Mouse (Mus musculus) embryonic facial prominence, embryonic 10.5 days (tissue): Measurements from ENCODE around the gene Ncln. TPM values are rescaled to one million over a fixed set of nuclear protein-coding genes. Genes with fewer than 3 reads are reported as not detected.

Source experiments
- DNase-seq: peaks from one replicate; pipeline ENCODE4 v3.0.0-alpha.2; 2017; ENCODE audit warnings: low spot score
- H3K27ac ChIP-seq: fragments of 300-500 bp; sonication (generic); replicated peaks from 2 replicates; pipeline ENCODE4 v1.5.1; 2016; ENCODE audit warnings: mild to moderate bottlenecking
- H3K27me3 ChIP-seq: fragments of 300-500 bp; sonication (generic); replicated peaks from 2 replicates; pipeline ENCODE4 v1.6.1; 2016; ENCODE audit warnings: low read depth, mild to moderate bottlenecking; ENCODE audit not compliant: poor library complexity, severe bottlenecking
- H3K36me3 ChIP-seq: fragments of 300-500 bp; sonication (generic); replicated peaks from 2 replicates; pipeline ENCODE4 v1.6.1; 2016; ENCODE audit warnings: mild to moderate bottlenecking, moderate library complexity
- H3K4me1 ChIP-seq: fragments of 300-500 bp; sonication (generic); 2 replicates; pipeline ENCODE4 v1.6.1; 2016
- H3K4me3 ChIP-seq: fragments of 300-500 bp; sonication (generic); 2 replicates; pipeline ENCODE4 v1.5.1; 2016; ENCODE audit warnings: mild to moderate bottlenecking, moderate library complexity
- H3K9me3 ChIP-seq: fragments of 300-500 bp; sonication (generic); 2 replicates; pipeline ENCODE4 v1.6.1; 2016; ENCODE audit warnings: mild to moderate bottlenecking
- WGBS: fragments of 180-500 bp; shearing (Covaris S2); methylation state at CpG from one replicate; pipeline ENCODE4 v1.1.7; 2016; 5-methylcytosine and 5-hydroxymethylcytosine counted together
- polyA plus RNA-seq: library from polyadenylated mRNA; unstranded; fragments of >200 nt; fragmentation: Nextera tagmentation; extraction: Ambion mirVana; gene quantifications from 2 replicates; pipeline ENCODE4 v1.2.1, GENCODE M21; 2016

The Ncln gene
- polyA plus RNA-seq, 1 experiment from 2014 or later = 85.2 TPM

GRCm38 (mm10) chr10:81482533-81482889, 13.7 kb downstream of the Ncln start, which contains the start of gene Celf5:
Celf5 (minus strand) TSS chr10:81482709.
- Histone ChIP-seq H3K27ac (peak within 1 kb of the TSS; percentile 44; the same call in 1 of the 2 replicates), H3K4me3 (peak within 1 kb of the TSS; percentile 59), H3K4me1 (peaks cover 20% of the 10 kb centered on the region), H3K9me3 (no peaks in the 10 kb centered on the region), H3K27me3 (peaks cover 51% of the 10 kb centered on the region), H3K36me3 (peaks cover 18% of the 10 kb centered on the region)
- DNase-seq = peak; percentile 76
- under 1% methylated on average over 36 of the region's 36 CpGs for WGBS

DNA sequence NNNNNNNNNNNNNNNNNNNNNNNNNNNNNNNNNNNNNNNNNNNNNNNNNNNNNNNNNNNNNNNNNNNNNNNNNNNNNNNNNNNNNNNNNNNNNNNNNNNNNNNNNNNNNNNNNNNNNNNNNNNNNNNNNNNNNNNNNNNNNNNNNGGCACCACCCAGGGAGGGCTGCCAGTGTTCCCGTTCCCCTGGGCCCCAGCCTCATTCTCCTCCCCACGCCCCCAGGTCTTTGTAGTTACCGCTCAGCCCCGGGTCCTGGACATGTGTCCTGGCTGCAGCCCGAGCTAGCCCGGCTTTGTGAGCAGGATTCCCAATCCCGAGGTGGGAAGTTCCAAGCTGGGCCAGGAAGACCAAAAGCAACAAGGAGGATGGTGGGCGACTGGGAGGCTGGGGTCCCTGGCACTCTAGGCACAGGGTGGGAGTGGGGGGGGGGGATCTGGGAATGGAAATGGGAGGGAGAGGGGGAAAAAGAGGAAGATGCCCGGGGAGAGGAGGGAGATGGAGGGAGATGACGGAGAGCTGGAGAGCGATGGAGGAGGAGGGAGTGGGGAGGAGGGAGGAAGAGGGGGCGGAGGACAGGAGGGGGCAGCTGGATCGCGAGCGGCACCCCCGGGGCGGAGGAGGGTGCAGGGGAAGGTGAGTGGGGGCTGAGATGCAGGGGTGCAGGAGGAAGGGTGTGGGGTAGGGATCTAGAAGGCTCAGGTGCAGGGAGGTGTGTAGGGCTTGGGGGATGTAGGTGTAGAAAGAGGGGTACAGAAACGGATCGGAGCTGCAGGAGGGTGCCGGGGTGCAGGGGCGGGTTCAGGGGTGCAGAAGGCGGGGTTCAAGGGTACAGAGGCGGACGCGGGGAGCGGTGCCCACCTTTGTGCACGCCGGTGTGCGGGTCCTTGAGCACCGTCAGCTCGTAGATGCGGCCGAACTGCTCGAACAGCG, 14.3 kb downstream of the Ncln start:
- H3K9me3 ChIP-seq = no peaks in the 10 kb centered on the region
- 5% methylated on average over 35 of the region's 35 CpGs for WGBS
- H3K36me3 ChIP-seq = peaks cover 11% of the 10 kb centered on the region
- H3K4me3 ChIP-seq = peak overlapping the region; percentile 59
- peaks cover 26% of the 10 kb centered on the region for H3K4me1 ChIP-seq
- DNase-seq = no peak
- H3K27me3 ChIP-seq = peaks cover 57% of the 10 kb centered on the region
- peak overlapping the region; percentile 44; the same call in 1 of the 2 replicates for H3K27ac ChIP-seq

DNA sequence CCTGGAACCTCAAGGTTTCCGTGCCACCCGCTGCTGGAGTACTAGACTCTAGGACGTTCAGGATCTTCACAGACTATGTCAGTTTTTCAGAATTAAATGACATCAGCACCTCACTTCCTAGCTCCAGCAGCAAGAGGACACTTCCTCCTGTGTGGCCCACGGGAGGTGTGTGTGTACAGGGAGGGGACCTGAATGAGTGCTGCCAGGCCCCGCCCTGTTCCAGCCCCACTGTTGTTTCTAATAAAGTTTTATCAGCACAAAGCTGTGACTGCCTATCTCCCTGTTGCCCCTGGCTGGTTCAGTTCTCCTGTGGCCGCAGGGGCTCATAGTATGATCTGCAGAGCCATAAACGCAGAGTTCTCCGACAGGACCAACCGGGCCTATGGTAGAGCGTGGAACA, 21.7 kb downstream of the Ncln start:
- no peaks in the 10 kb centered on the region for H3K36me3 ChIP-seq
- no peak overlapping the region for H3K4me3 ChIP-seq
- peaks cover 30% of the 10 kb centered on the region for H3K4me1 ChIP-seq
- H3K27ac ChIP-seq = no peak overlapping the region
- H3K9me3 ChIP-seq = no peaks in the 10 kb centered on the region
- H3K27me3 ChIP-seq = peaks cover 95% of the 10 kb centered on the region
- 87% methylated on average over 10 of the region's 10 CpGs for WGBS
- no peak for DNase-seq

DNA sequence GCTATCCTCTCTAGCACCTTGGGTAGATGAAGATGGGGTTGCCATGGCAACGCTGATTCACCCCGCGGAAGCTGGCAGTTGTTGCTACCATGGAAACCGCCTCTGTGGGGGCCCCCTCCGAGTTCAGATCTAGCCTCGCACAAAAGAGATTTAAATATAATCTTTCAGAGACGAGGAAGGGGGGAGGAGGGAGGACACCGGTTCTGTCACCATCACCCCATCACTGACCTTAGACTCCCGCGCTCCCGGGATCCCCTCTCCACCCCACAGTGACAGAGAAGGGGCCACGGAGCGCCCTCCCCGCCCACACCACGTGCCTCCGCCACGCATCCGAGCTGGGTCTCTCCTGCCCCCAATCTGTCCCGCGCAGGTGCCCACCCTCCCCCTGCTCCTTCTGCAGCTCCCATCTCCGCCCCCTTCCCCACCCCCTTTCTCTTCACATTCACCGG, 23.2 kb downstream of the Ncln start:
- peak; percentile 50 for DNase-seq
- whole genome bisulfite sequencing = 2% methylated on average over 22 of the region's 22 CpGs

GRCm38 (mm10) chr10:81472403-81473002, 23.7 kb downstream of the Ncln start:
- H3K4me1 ChIP-seq = peaks cover 28% of the 10 kb centered on the region
- H3K36me3 ChIP-seq = no peaks in the 10 kb centered on the region
- peak overlapping the region; percentile 40; the same call in 1 of the 2 replicates for H3K27ac ChIP-seq
- H3K9me3 ChIP-seq = no peaks in the 10 kb centered on the region
- DNase-seq = no peak
- H3K4me3 ChIP-seq = peak overlapping the region; percentile 47
- 5% methylated on average over 18 of the region's 18 CpGs for WGBS
- H3K27me3 ChIP-seq = peaks cover 99% of the 10 kb centered on the region

More for the DNA sequence above, 23.2 kb downstream of the Ncln start:
- H3K27me3 ChIP-seq = peaks cover 99% of the 10 kb centered on the region
- H3K36me3 ChIP-seq = no peaks in the 10 kb centered on the region
- H3K27ac ChIP-seq = no peak overlapping the region; the same call in 1 of the 2 replicates
- H3K4me3 ChIP-seq = peak overlapping the region; percentile 47
- no peaks in the 10 kb centered on the region for H3K9me3 ChIP-seq
- H3K4me1 ChIP-seq = peaks cover 30% of the 10 kb centered on the region

- WGBS = 57% methylated on average over 18 of the region's 18 CpGs
- no peak for DNase-seq
- Histone ChIP-seq H3K27ac (0 out of 2 replicates have a peak overlapping the region, but pooled peaks have one; percentile 45), H3K36me3 (no peaks in the 10 kb centered on the region), H3K9me3 (no peaks in the 10 kb centered on the region), H3K4me1 (peaks cover 22% of the 10 kb centered on the region), H3K27me3 (peaks cover 99% of the 10 kb centered on the region), H3K4me3 (no peak overlapping the region)
These were observed 25.7 kb downstream of the Ncln start for GRCm38 (mm10) chr10:81470454-81470853.

GRCm38 (mm10) chr10:81469253-81469652, 26.9 kb downstream of the Ncln start:
- H3K27ac ChIP-seq = no peak overlapping the region
- 79% methylated on average over 5 of the region's 5 CpGs for whole genome bisulfite sequencing
- DNase-seq = no peak
- no peaks in the 10 kb centered on the region for H3K36me3 ChIP-seq
- peaks cover 34% of the 10 kb centered on the region for H3K4me1 ChIP-seq
- H3K27me3 ChIP-seq = peaks cover 99% of the 10 kb centered on the region
- H3K4me3 ChIP-seq = no peak overlapping the region
- no peaks in the 10 kb centered on the region for H3K9me3 ChIP-seq

DNA sequence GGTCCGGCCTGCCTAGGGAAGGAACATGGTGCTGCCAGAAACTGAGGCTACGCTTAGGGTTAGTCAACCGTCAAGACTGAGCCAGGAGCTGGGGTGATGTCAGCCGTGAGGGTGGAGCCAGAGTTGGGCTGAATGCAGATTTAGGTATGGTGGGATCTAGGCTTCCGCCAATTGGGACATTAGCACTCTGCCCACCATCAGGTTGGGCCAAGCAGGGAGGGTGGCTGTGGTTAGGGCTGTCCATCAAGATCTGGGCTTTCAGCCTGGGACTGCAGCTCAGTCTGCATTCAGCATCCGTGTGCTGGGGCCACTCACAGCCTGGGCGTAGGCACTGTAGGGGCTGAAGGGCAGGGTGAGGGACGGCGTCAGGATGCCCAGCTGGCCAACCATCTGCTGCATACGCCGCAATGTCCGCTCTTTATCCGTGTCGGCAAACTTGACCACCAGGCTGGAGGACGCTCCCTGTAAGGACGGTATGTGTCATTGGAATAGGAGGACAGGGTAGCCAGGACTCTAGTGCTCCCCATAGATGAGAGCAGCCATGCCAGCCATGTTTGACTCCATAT, 28.4 kb downstream of the Ncln start:
- H3K27me3 ChIP-seq = peaks cover 99% of the 10 kb centered on the region
- peaks cover 33% of the 10 kb centered on the region for H3K4me1 ChIP-seq
- WGBS = 87% methylated on average over 16 of the region's 16 CpGs
- H3K9me3 ChIP-seq = no peaks in the 10 kb centered on the region
- no peaks in the 10 kb centered on the region for H3K36me3 ChIP-seq
- no peak for DNase-seq
- H3K4me3 ChIP-seq = no peak overlapping the region
- no peak overlapping the region for H3K27ac ChIP-seq

GRCm38 (mm10) chr10:81466881-81467280, 29.3 kb downstream of the Ncln start:
- no peaks in the 10 kb centered on the region for H3K36me3 ChIP-seq
- no peak for DNase-seq
- H3K4me3 ChIP-seq = no peak overlapping the region
- H3K9me3 ChIP-seq = no peaks in the 10 kb centered on the region
- peaks cover 99% of the 10 kb centered on the region for H3K27me3 ChIP-seq
- WGBS = 70% methylated on average over 14 of the region's 14 CpGs
- H3K4me1 ChIP-seq = peaks cover 28% of the 10 kb centered on the region
- no peak overlapping the region for H3K27ac ChIP-seq

GRCm38 (mm10) chr10:81466066-81466465, 30.1 kb downstream of the Ncln start:
- DNase-seq = no peak
- Histone ChIP-seq H3K4me1 (peaks cover 27% of the 10 kb centered on the region), H3K9me3 (no peaks in the 10 kb centered on the region), H3K36me3 (no peaks in the 10 kb centered on the region), H3K4me3 (0 out of 2 replicates have a peak overlapping the region, but pooled peaks have one; percentile 2), H3K27ac (no peak overlapping the region), H3K27me3 (peaks cover 99% of the 10 kb centered on the region)
- 77% methylated on average over 2 of the region's 2 CpGs for WGBS

DNA sequence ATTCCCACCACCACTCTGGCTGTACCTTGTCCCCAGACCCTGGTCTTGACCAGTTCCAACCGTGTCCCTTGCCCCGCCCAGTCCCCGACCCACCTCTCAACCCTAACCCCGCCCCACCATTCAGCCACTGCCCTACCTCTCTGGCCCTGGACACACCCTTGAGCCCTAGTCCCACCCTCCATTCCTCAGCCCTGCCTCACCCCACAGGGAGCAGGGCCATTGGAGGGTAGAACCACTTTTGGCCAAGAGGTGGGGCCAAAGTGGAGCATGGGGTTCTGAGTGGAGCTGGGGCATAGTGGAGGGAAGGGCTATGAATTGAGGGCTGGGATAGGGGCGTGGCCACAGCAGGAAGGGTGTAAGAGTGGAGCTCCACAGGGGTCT, 30.9 kb downstream of the Ncln start:
- no peak overlapping the region for H3K27ac ChIP-seq
- no peaks in the 10 kb centered on the region for H3K9me3 ChIP-seq
- WGBS = 3% methylated on average over 5 of the region's 5 CpGs
- H3K4me3 ChIP-seq = peak overlapping the region; percentile 61
- H3K27me3 ChIP-seq = peaks cover 99% of the 10 kb centered on the region
- DNase-seq = peak; percentile 8
- H3K36me3 ChIP-seq = no peaks in the 10 kb centered on the region
- peaks cover 29% of the 10 kb centered on the region for H3K4me1 ChIP-seq

GRCm38 (mm10) chr10:81464405-81465264, 31.6 kb downstream of the Ncln start:
- peak overlapping the region; percentile 73 for H3K27ac ChIP-seq
- 2% methylated on average over 33 of the region's 33 CpGs for WGBS
- H3K9me3 ChIP-seq = no peaks in the 10 kb centered on the region
- H3K4me1 ChIP-seq = peaks cover 30% of the 10 kb centered on the region
- DNase-seq = peak; percentile 86
- H3K36me3 ChIP-seq = no peaks in the 10 kb centered on the region
- peak overlapping the region; percentile 61 for H3K4me3 ChIP-seq
- peaks cover 99% of the 10 kb centered on the region for H3K27me3 ChIP-seq
